Mouse (Mus musculus): Measurements from ENCODE around the gene Wdr4.

The Wdr4 gene

DNA sequence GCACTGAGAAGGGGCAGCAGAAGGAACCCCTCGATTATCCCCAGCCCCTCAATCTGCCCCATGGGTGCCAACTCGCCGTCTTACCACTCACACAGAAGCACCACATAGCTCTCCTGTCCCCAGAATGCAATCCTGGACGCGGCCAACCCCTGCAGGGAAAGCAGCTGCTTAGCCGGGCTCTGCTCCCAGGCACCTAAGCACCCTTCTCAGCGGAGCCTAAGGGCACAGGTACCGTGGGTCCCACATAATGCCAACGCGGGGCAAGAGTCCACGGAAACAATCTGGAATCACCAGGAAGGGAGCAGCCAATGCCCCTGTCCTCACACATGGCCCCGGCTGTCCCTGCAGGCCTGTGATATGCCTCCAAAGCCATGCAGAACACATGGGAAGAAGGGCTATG lies 20.1 kb downstream of the Wdr4 start:
- DNase-seq (ENCODE audit: extremely low read depth, low read depth, low spot score), result no peak

DNA sequence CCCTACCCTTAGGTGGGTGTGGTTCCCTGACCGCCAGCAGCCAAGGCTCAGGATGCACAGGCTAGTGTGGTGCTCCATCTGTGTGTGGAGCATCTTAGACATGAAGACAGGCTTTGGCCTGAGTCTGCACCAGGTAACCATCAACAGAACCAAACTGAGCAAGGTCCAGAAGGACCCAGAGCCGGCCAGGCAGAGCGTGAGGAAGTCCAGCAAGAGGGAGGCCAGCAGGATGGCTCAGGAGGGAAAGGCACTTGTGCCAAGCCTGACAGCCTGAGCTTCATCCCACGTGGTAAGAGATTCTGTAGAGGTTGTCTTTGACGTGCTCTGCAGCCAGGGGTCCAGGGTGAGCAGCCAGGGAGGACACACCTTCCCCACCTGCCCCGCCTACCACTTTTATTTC lies 22.1 kb downstream of the Wdr4 start:
- no peak for DNase-seq (ENCODE audit: extremely low read depth, low read depth, low spot score)

DNA sequence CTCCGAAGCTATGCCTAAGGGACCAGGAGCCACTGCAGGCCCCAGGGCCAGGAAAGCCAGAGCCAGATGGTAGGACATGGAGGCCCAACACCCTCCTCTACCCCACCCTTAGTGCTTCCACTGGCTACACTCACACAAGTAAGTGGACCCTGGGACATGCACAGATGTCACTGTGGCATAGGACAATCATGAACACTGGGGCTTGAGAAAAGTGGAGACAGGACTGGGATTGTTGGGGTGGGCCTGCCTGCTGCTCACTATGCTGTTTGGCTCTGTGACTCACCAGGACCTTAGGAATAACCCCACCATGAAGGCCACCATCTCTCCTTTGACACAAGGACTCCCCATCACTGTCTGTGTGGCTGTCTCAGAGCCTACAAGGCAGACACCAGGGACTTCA lies 24.8 kb downstream of the Wdr4 start:
- DNase-seq (ENCODE audit: extremely low read depth, low read depth, low spot score), result no peak

DNA sequence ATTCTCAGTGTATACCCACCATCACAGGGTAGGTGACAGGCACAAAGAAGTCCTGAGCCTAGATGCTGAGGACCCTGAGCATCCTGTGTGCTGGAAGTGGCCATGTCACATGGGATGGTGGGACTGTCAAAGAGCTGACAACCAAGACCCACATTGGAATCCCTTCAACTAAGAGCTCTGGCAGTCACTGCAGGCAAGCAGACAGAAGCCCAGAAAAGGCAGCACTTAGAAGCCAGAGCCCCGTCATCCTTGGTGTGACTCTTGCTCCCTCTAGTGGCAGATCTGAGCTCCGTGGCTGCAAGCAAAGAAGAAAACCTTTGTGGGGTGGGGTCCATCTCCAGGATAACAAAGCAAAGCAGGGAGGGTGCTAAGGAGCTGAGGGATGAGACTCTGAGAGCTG lies 27.4 kb downstream of the Wdr4 start:
- no peak for DNase-seq (ENCODE audit: extremely low read depth, low read depth, low spot score)

DNA sequence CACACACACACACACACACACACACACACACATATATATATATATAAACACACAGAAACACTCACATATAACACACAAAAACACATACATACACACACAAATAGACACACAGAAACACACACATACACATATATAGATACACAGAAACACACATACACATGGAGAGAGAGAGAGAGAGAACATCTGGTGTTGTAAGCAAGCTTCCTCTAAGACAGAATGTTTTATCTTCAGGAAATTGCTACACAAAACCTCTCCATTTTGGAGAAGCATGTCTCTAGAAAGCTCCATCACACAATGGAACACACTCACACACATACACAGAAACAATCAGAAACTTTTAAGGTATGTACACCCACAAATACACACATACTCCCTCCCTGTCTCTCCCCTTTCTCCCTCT lies 28.4 kb downstream of the Wdr4 start:
- DNase-seq (ENCODE audit: extremely low read depth, low read depth, low spot score), result no peak

DNA sequence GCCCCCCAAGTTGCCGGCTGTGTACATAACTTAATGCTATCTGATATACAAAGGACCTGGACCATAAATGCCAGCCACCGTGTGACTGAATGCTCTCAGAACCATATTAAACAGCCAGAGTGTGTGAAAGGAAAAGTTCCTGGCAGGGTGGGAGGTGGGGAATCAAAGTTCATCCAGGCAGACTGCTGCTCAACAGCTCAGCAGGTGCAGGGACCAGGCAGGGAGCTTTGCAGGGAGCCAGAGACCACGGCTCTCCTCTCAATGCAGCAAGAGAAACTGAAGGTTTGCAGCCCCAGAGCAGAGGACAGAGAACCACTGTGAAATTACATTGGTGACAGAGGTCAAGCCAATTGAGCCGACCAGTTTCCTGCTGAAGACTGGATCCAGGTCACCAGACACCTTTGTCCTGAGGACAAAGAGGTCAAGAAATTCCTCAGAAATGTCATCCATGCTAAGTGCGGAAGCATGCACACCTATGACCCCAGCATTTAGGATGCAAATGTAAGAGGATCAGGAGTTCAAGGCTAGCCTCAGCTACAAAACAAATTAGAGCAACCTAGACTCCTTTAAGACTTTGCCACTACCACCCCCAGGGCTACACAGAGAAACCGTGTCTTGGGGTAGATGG lies 32.2 kb downstream of the Wdr4 start:
- DNase-seq (ENCODE audit: extremely low read depth, low read depth, low spot score), result no peak

DNA sequence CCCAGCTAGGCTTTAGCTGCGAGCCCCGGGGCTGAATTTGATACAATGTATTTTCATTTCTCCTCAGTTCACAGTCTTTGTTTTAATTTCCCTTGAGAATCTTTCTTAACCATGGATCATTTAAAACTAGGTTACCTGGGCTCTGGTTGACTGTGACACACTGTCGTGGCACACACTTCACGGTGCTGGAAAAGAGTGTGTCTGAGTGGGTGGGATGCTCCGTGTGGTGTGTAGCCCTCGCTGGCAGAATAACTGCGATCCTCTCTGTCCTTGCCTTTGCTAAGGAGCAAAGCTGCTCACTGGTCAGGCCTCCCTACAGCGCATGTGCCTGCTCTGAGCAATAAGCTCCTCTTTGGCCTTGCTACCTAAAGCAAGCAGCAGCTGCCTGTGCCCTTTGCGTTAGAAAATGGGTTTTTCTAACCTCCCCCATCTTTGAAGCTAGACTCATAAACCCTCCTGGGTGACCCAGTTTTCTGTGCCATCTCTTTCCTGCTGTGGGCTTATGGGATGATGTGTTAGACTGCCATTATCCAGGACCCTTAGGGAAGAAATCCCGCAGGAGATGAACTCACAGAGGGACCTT lies 33.1 kb downstream of the Wdr4 start:
- DNase-seq (ENCODE audit: extremely low read depth, low read depth, low spot score), result no peak

DNA sequence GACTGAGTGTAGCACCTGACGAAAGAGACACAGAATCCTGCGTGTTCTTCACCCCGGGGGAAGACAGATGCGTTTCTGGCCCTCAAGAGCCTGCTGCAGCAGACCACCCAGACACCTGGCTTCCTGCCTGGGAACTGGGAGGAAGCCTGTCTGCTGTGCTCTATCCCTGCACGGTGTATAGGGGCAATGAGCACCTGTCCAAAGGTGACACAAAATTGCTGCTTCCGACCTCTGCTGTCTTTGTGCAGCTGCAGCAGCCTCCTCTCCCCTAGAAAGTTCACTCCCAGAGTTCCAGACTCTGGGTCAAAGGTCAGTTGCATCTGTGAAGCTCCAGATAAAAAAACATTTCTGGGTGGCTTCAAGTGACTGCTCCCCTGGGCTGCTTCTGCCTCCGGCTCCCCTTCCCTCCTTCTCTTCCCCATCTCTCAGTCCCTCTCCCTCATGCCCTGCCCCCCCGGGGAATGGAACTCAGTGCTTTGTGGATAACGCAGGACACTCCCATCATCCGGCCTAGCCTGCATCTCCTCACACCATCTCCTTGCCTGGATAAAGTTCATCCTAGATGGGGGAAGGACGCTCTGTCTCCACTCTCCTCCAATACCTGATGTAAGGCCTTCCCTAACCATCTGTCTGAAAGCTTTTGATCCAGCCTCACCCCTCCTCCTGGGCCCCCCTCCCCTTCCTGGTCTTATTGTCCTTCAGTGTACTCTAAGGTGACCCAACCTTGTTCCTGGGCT lies 40.5 kb downstream of the Wdr4 start:
- DNase-seq (ENCODE audit: extremely low read depth, low read depth, low spot score), result no peak

DNA sequence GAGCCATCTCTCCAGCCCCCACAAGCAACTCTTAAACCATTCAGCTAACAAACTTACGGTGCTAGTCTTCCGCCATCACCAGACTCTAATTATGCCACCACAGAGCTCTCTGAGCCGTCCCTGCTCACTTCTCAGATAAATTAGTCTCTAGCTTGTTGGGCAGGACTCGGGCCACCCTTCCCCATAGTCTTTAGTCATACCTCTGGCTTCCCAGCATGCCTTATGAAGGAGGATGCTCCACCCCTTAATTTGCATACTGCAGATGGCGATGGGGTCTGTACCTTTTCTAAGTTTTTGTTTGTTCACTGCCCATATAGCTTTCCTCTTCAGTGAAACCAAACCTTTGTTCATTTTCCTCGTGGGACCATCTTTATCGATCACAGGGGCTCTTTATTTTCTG lies 41.2 kb downstream of the Wdr4 start:
- no peak for DNase-seq (ENCODE audit: extremely low read depth, low read depth, low spot score)

DNA sequence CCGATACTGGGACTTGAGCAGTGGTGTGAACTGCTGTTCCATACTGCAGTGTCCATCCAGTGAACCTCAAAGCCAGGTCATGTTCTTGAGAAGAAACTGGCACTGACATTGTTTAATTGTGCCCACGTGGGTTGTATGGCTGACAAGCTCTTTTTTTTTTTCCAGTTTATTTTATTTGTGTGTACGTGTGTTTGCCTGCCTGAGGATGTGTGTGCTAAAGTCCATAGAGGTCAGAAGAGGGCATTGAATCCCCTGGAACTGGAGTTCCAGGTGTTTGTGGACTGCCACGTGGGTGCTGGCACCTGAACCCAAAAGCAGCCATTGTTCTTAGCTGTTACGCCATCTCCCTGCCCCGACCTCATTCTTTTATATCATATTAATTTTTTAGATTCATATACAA lies 45.4 kb downstream of the Wdr4 start:
- DNase-seq (ENCODE audit: extremely low read depth, low read depth, low spot score), result no peak

DNA sequence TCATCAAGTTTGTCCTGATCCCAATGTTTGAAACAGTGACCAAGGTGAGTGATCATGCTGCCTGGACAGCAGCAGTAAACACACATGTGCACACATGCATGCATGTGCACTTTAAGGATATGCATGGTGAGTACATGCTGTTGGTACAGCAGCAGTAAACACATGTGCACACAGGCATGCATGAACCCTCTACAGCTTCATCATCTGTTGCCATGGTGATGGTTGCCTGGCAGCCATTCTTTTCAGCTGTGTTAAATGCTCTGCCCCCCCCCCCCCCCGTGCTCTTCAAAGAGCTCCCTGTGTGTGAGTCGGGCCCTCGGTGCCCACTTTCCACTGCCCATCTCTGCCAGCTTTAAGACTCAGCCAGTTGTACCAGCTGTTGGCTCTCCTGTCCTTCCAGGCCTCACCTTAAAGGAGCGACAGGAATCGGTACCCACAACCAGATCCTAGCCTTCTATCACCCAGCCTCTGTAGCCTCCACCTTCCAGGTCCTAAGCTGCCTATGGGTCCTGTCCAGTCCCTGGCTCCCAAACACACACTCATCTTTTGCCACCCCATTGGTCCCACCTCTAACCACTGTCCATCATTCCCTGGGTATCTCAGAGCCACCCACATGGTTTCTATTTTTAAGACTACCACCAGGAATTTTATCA lies 48.9 kb downstream of the Wdr4 start:
- DNase-seq (ENCODE audit: extremely low read depth, low read depth, low spot score), result no peak

DNA sequence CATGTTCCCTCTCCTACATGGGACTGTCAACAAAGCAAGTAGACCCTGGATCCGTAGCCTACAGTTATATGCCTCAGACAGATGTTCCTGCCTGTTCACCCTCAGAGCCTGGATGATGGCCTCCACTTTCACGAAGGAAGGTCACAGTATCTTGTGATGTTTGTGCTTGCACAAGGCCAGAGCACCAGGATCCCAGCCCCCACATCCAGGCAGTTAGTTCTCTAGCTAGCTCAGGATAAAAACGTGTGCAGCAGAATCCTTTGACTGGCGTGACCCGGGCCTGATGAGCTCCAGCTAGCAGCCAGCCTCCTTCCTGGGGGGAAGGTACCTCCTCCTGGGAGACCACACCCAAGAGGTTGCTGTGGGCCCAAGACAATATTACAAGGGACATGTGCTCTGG lies 51.3 kb downstream of the Wdr4 start:
- DNase-seq (ENCODE audit: extremely low read depth, low read depth, low spot score), result no peak

DNA sequence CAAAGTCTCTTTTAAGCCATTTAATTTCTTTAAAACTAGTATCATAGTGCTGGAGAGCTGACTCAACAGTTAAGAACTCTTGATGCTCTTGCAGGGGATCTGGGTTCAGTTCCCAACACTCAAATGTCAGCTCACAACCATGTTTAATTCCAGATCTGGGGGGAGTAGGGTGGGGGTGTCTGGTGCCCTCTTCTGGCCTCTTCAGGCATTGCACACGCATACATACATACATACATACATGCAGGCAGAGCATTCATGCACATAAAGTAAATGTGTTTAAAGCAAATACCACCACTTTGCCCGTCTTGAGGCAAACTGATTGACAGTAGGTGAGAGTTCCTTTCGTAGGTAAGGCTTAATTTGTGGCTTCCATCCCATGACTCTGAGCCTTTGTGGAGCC lies 52.9 kb downstream of the Wdr4 start:
- DNase-seq (ENCODE audit: extremely low read depth, low read depth, low spot score), result no peak

DNA sequence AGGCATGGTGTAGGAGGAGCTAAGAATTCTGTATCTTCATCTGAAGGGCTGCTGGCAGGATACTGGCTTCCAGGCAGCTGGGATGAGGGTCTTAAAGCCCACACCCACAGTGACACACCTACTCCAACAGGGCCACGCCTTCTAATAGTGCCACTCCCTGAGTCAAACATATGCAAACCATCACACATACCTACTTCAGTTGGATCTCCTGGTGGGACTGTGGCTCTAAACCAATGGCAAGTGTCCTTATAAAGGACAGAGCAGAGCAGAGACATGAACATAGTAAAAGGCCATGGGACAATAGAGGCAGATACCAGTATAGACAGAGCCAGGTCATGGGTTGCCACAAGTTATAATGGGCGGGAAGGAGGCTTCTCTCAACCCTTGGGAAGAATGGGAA lies 57.3 kb downstream of the Wdr4 start:
- DNase-seq (ENCODE audit: extremely low read depth, low read depth, low spot score), result no peak

DNA sequence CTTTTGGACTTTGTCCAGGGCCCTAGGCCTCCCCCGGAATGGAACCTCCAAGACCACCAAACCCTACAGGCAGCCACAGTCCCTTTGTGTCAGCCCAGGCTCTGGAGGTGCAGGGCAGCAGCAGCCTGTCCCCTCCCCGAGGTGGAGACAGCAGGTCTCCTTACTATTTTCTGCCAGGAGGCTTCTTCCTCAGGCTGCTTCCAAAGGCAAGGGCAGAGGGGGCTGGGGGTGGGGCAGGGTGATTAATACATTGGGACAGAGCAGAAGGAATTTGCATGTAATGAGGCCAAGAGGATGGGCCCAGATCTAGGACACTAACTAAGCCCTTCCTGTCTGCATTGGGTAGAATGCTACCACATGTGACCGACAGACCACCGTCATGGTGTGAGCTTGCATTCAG lies 59.4 kb downstream of the Wdr4 start:
- DNase-seq (ENCODE audit: extremely low read depth, low read depth, low spot score), result no peak

DNA sequence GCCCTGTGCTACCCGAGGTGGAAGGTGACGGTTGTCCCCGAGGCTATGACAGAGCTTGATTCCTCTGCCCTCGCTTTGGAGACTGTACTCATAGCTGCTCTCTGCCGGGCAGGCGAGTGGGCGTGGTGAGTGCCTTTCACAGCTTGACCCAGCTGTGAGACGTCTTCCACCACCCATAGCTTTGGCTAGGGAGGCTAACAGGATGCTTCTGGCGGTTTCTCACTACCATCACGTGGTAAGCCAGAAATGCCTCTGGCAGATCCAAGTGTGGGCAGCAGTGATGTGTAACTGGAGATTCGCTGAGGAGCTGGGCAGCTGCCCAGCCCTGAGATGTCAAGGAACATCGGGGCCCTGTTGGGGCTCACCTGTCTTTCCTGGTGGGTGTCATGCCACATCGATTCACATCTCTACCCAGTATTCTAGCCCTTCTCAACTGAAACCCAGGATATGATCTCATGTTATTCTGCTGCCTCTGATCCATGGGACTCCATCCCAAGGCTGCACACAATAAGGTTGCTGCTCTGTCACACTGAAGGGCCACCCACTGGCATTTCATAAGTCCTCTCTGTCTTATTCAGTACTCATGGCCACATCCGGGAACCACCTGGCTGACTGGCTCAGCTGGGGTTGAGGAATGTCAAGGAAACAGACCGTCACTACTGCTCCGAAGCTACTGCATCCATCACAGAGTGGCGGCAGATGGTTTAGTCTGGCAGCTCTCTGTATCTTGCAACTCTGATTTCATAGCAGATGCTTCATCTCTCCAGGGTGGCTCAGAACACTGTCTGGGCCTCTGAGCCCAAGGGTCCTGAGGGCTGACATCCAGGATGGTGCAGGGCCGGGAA lies 62.8 kb downstream of the Wdr4 start:
- DNase-seq (ENCODE audit: extremely low read depth, low read depth, low spot score), result no peak

DNA sequence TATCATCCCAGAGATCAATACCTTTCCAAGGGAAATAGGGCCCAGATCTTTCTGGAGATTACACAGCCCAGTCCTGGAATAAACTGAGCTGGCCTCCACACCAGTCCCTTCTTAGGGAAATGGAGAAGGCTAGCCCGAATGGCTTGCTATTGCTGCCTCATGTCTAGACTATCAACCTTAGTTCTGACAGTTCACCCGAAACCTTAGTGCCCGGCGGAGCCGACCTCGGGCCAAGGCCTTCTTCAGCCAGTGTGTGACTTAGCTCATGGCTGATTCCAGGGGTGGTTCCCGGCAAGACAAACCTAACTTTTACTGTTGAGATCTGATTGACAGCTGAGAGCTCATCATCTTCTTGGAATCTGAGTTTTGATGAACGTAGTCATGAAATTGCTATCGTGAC lies 65.7 kb downstream of the Wdr4 start:
- DNase-seq (ENCODE audit: extremely low read depth, low read depth, low spot score), result no peak

DNA sequence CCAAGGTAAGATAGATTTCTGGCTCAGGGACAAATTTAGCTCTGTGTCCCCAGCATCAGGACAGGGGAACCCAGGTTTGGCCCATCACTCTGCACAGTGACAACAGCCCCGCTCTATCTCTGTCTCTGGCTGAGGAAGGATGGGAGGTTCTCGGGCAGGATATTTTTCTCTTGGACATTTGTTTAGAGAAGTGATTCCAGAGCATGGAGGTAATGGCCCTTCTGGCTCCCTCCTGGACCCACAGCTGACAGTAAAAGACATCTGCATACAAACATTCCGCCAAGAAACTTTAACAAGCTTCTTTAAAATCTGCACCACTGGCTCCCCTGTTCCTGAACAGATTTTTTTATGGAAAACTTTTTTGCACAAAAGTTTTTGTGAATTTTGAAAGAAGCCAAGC lies 66.3 kb downstream of the Wdr4 start:
- DNase-seq (ENCODE audit: extremely low read depth, low read depth, low spot score), result no peak

DNA sequence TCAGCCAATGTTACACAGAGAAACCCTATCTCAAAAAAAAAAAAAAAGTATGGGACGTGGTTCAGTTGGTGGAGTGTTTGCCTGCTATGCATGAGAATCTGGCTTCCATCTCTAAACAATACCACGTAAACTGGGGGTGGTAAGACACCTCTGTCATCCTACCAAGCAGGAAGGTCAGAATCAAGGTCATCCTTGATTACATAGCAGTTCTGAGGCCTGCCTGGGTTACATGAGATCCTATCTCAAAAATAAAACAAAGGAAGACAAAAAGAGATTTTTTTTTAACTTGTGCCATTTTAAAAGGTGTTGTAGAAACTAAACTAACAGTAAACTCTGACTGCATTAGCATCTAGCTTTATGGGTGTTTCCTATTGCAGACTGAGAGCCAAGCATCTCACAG lies 67.0 kb downstream of the Wdr4 start:
- DNase-seq (ENCODE audit: extremely low read depth, low read depth, low spot score), result no peak

DNA sequence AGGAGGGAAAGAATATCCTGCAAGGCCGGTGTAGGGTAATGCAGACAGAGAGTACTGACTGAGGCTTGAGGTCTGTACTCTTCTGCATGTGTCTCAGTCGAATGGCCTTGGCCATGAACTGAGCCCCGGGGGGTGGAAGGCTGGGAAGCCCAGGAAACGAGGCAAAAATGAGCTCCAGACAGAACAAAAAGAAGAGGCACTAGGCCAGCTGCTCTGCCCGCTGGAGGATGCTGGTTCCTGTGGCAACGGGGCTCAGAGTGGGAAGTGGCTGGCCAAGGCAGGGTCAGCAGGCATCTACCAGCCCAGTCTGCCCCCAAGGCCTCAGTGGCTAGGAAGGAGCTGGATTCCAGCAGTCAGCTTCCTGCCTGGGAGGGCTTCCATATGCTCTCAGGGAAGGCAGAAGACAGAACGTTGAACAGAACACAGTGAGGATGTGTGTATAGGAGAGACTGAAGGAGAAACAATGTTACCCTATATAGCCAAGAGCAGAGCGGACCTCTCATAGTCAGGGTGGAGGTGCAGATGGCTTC lies 68.5 kb downstream of the Wdr4 start:
- DNase-seq (ENCODE audit: extremely low read depth, low read depth, low spot score), result no peak

DNA sequence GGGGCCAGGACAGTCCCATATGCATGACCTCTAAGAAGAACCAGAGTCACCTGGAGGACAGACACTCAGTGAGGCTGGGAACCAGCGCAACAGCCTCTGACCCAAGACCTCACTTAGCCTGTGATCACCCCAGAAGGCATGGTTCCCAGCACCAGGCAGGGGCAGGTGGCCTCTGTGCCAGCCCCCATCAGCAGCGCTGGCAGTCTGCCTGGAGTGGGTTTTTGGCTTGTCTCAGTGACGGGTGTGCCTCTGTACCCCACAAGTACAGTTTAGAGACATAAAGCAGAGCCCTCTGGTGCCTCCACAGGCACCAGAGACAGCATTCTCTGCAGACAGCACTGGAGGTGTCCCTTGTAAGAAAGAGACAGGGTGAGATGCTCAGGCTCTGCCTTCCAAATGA lies 69.6 kb downstream of the Wdr4 start:
- DNase-seq (ENCODE audit: extremely low read depth, low read depth, low spot score), result no peak
